Comparison of ENCODE assay signal across 7 mouse cellular contexts in genomic region chr9:120492400-120493351, GRCm38 (mm10). TPM values are rescaled to one million over a fixed set of nuclear protein-coding genes. Genes with fewer than 3 reads are reported as not detected.
DNase-seq lines count a peak whose midpoint lies in the region; ATAC-seq and TF ChIP-seq lines count a peak whose summit lies in the region.

No protein-coding gene starts in this region.

- intact Hi-C loops in heart, adult 2 months (cut with DNase I), result no loop called here

- no peaks in the 10 kb centered on the region for H3K79me2 ChIP-seq in heart, adult 2 months (replicated peaks; ENCODE audit: control insufficient read depth, insufficient read depth, low read length)

- no peak for TF ChIP-seq EP300 in heart, adult 2 months (IDR thresholded peaks at IDR 0.05; ENCODE audit: insufficient read depth, low read depth, low read length)

- no peaks in the 10 kb centered on the region for H3K27me3 ChIP-seq in embryonic facial prominence, embryonic 11.5 days (ENCODE audit: control insufficient read depth, insufficient read depth, low read length)
- H3K27me3 ChIP-seq in heart, adult 2 months (ENCODE audit: control insufficient read depth, insufficient read depth, low read length), result no peaks in the 10 kb centered on the region
- no peaks in the 10 kb centered on the region for H3K27me3 ChIP-seq in limb, embryonic 12.5 days
- H3K27me3 ChIP-seq in midbrain, embryonic 14.5 days (ENCODE audit: control insufficient read depth, insufficient read depth, low read length), result no peaks in the 10 kb centered on the region

- peak overlapping the region; percentile 90 for H3K27ac ChIP-seq in embryonic facial prominence, embryonic 11.5 days (replicated peaks; ENCODE audit: low read depth, low read length)
- H3K27ac ChIP-seq in heart, adult 2 months, result peak overlapping the region; percentile 90
- peak overlapping the region; percentile 96 for H3K27ac ChIP-seq in limb, embryonic 12.5 days
- H3K27ac ChIP-seq in midbrain, embryonic 14.5 days (replicated peaks; ENCODE audit: low read depth, low read length), result peak overlapping the region; percentile 91

- H3K4me2 ChIP-seq in embryonic facial prominence, embryonic 11.5 days (ENCODE audit: low read depth, low read length), result peak overlapping the region; percentile 86
- peak overlapping the region; percentile 94 for H3K4me2 ChIP-seq in limb, embryonic 12.5 days
- H3K4me2 ChIP-seq in midbrain, embryonic 14.5 days (ENCODE audit: low read length), result peak overlapping the region; percentile 86

- no peak for TF ChIP-seq CTCF in heart, adult 2 months (IDR thresholded peaks at IDR 0.05)

- TF ChIP-seq POLR2A in heart, adult 2 months (IDR thresholded peaks at IDR 0.05; ENCODE audit: insufficient read depth, low read depth, low read length), result peak; percentile 76; the same call in 1 of the 2 replicates

- H3K36me3 ChIP-seq in embryonic facial prominence, embryonic 11.5 days (replicated peaks; ENCODE audit: control insufficient read depth, insufficient read depth, low read depth, low read length), result peaks cover 4% of the 10 kb centered on the region
- no peaks in the 10 kb centered on the region for H3K36me3 ChIP-seq in heart, adult 2 months (ENCODE audit: control insufficient read depth, insufficient read depth, low read length)
- H3K36me3 ChIP-seq in limb, embryonic 12.5 days, result peaks cover 28% of the 10 kb centered on the region
- peaks cover 31% of the 10 kb centered on the region for H3K36me3 ChIP-seq in midbrain, embryonic 14.5 days (ENCODE audit: control insufficient read depth, insufficient read depth, low read length)

- peak; percentile 74 for ATAC-seq in embryonic facial prominence, embryonic 11.5 days (replicated peaks; ENCODE audit: insufficient number of reproducible peaks, low FRiP score, low TSS enrichment, low read depth)
- ATAC-seq in limb, embryonic 12.5 days (ENCODE audit: insufficient number of reproducible peaks, insufficient read depth, low FRiP score, low TSS enrichment, low read depth), result peak; percentile 57
- ATAC-seq in midbrain, embryonic 14.5 days (ENCODE audit: low FRiP score, low TSS enrichment), result peak; percentile 85

- no peaks in the 10 kb centered on the region for H3K9me3 ChIP-seq in embryonic facial prominence, embryonic 11.5 days (replicated peaks; ENCODE audit: control insufficient read depth, low read length)
- no peaks in the 10 kb centered on the region for H3K9me3 ChIP-seq in limb, embryonic 12.5 days
- H3K9me3 ChIP-seq in midbrain, embryonic 14.5 days (ENCODE audit: control insufficient read depth, low read length), result no peaks in the 10 kb centered on the region

- H3K4me1 ChIP-seq in embryonic facial prominence, embryonic 11.5 days (ENCODE audit: control insufficient read depth, insufficient read depth, low read length), result no peaks in the 10 kb centered on the region; the same call in 1 of the 2 replicates
- peaks cover 2% of the 10 kb centered on the region; the same call in 1 of the 2 replicates for H3K4me1 ChIP-seq in heart, adult 2 months (ENCODE audit: control insufficient read depth, insufficient read depth, low read length)
- H3K4me1 ChIP-seq in limb, embryonic 12.5 days (replicated peaks), result peaks cover 14% of the 10 kb centered on the region
- peaks cover 15% of the 10 kb centered on the region for H3K4me1 ChIP-seq in midbrain, embryonic 14.5 days (ENCODE audit: control insufficient read depth, insufficient read depth, low read length)

- H3K4me3 ChIP-seq in embryonic facial prominence, embryonic 11.5 days (ENCODE audit: low read depth, low read length), result peak overlapping the region; percentile 98
- peak overlapping the region; percentile 90 for H3K4me3 ChIP-seq in heart, adult 2 months
- peak overlapping the region; percentile 99 for H3K4me3 ChIP-seq in limb, embryonic 12.5 days (replicated peaks)
- H3K4me3 ChIP-seq in midbrain, embryonic 14.5 days (replicated peaks; ENCODE audit: low read depth, low read length), result peak overlapping the region; percentile 95

- under 1% methylated on average over 91 of the region's 97 CpGs for WGBS in embryonic facial prominence, embryonic 11.5 days
- under 1% methylated on average over 95 of the region's 97 CpGs for WGBS in heart, adult 2 months
- WGBS in limb, embryonic 12.5 days, result under 1% methylated on average over 97 of the region's 97 CpGs
- under 1% methylated on average over 96 of the region's 97 CpGs for WGBS in midbrain, embryonic 14.5 days

- DNase-seq in adrenal gland, postnatal 14 days, result peak; percentile 87
- DNase-seq in embryonic facial prominence, embryonic 11.5 days (ENCODE audit: low spot score), result peak; percentile 88
- DNase-seq in heart, adult 2 months, result peak; percentile 88 to 90
- DNase-seq in kidney, adult 8-10 months, result peak; percentile 61 to 72
- peak; percentile 95 for DNase-seq in midbrain, embryonic 14.5 days
- peak; percentile 72 to 82 for DNase-seq in spleen, adult 18-20 months

- H3K9ac ChIP-seq in embryonic facial prominence, embryonic 11.5 days (replicated peaks; ENCODE audit: low read length), result peak overlapping the region; percentile 99
- H3K9ac ChIP-seq in heart, adult 2 months (ENCODE audit: low read depth, low read length), result peak overlapping the region; percentile 90
- peak overlapping the region; percentile 99 for H3K9ac ChIP-seq in limb, embryonic 12.5 days (replicated peaks)
- peak overlapping the region; percentile 98 for H3K9ac ChIP-seq in midbrain, embryonic 14.5 days (replicated peaks; ENCODE audit: low read length)

RNA-seq across cellular contexts. Expression of gene Eif1b, which starts 0.6 kb away (rescaled TPM):
- 45.6 and 50.3 TPM in 2 replicates for total RNA-seq in adrenal gland, postnatal 14 days (2021)
- polyA plus RNA-seq in embryonic facial prominence, embryonic 11.5 days (2014; fragmentation: Nextera tagmentation; extraction: Ambion mirVana), result 245 and 261 TPM in 2 replicates
- total RNA-seq in heart, adult 2 months (2021), result 10 to 100 TPM; 64.9 to 65.9 TPM
- 38.0 and 38.3 TPM in 2 replicates for polyA plus RNA-seq in heart, adult 2 months (2012; rRNA removed)
- 235 and 244 TPM in 2 replicates for polyA plus RNA-seq in limb, embryonic 12.5 days (2016; fragmentation: Nextera tagmentation; extraction: Ambion mirVana)
- 310 and 316 TPM in 2 replicates for polyA plus RNA-seq in midbrain, embryonic 14.5 days (2014; fragmentation: Nextera tagmentation; extraction: Ambion mirVana)

RNA-seq across cellular contexts. Expression of gene Entpd3, which starts 46.9 kb away (rescaled TPM):
- total RNA-seq in adrenal gland, postnatal 14 days (2021), result 0.30 and 0.86 TPM in 2 replicates
- 0.53 and 1.1 TPM in 2 replicates for polyA plus RNA-seq in embryonic facial prominence, embryonic 11.5 days (2014; fragmentation: Nextera tagmentation; extraction: Ambion mirVana)
- total RNA-seq in heart, adult 2 months (2021), result under 1 TPM in 1 of 2 experiments, not detected in 1; 0.07 TPM
- 0.23 and 0.26 TPM in 2 replicates for polyA plus RNA-seq in heart, adult 2 months (2012; rRNA removed)
- 0.26 and 0.29 TPM in 2 replicates for polyA plus RNA-seq in limb, embryonic 12.5 days (2016; fragmentation: Nextera tagmentation; extraction: Ambion mirVana)
- 2.5 and 3.1 TPM in 2 replicates for polyA plus RNA-seq in midbrain, embryonic 14.5 days (2014; fragmentation: Nextera tagmentation; extraction: Ambion mirVana)

Comparison
In these comparisons a context has a peak if more than half of its experiments do, and no peak if none do; other contexts are left out.
1. Peak in every context shown above with its lines: DNase-seq, ATAC-seq, H3K4me3 ChIP-seq and H3K27ac ChIP-seq.